Mouse (Mus musculus): ENCODE results near the gene Xylb. TPM values are rescaled to one million over a fixed set of nuclear protein-coding genes. Genes with fewer than 3 reads are reported as not detected.

Xylb gene
- polyA plus RNA-seq, 1 experiment: 449 TPM

DNA sequence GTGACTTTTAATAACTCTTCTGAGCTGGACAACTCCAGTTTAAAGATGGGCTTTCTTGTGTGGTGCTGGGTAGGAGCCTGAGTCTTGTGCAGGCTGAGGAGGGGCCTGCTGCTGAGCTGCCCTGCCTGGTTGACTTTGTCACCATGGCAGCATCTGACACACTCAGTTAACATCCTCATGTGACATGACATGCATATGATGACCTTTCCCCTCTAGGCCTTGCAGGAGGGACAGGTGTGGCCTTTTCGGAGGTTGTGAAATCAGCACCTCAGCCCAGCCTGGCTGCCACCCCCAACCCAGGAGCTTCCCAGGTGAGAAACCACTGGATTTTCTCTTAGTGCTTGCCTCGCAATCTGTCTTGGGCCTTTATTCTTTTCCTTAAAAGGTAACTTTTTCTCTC is 33.0 kb downstream of the Xylb start:
- DNase-seq: no peak
- peaks cover 3% of the 10 kb centered on the region; the same call in 1 of the 2 replicates for H3K36me3 ChIP-seq (ENCODE audit: control insufficient read depth, insufficient read depth, low read length)
- H3K4me1 ChIP-seq (ENCODE audit: control insufficient read depth, insufficient read depth, low read length): no peaks in the 10 kb centered on the region
- no peak overlapping the region for H3K27ac ChIP-seq (ENCODE audit: insufficient read depth, low read depth, low read length)
- TF ChIP-seq POLR2A (IDR thresholded peaks at IDR 0.05; ENCODE audit: low read depth, low read length) (no peak), CTCF (conservative IDR thresholded peaks at IDR 0.05; ENCODE audit: insufficient read depth, insufficient read length, low read depth, low read length) (no peak)
- H3K27me3 ChIP-seq (replicated peaks; ENCODE audit: control insufficient read depth, insufficient read depth, low read length): no peaks in the 10 kb centered on the region
- no peak overlapping the region for H3K4me3 ChIP-seq (ENCODE audit: insufficient read depth, low read depth, low read length)
- 83% methylated on average over 2 of the region's 2 CpGs for WGBS

DNA sequence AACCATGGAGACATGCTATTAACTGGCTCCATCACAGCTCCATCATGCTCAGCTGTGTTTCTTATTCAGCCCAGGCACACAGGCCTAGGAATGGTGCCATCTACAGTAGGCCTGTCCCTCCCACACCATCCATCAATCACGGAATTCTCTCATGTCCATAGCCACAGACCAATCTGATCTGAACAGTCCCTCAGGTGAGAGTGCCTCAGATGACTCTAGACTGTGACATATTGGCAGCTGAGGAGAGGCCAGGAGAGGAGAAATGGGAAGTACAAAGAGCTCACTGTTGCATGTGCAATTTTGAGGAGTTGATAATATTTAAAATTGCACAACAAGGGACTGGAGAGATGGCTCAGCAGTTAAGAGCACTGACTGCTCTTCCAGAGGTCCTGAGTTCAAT is 37.6 kb downstream of the Xylb start:
- 76% methylated on average over 1 of the region's 1 CpGs for WGBS
- DNase-seq: no peak
- no peak for TF ChIP-seq CTCF (conservative IDR thresholded peaks at IDR 0.05; ENCODE audit: insufficient read depth, insufficient read length, low read depth, low read length)
- no peak for TF ChIP-seq POLR2A (IDR thresholded peaks at IDR 0.05; ENCODE audit: low read depth, low read length)
- H3K4me3 ChIP-seq (ENCODE audit: insufficient read depth, low read depth, low read length): no peak overlapping the region
- no peaks in the 10 kb centered on the region for H3K27me3 ChIP-seq (replicated peaks; ENCODE audit: control insufficient read depth, insufficient read depth, low read length)
- H3K36me3 ChIP-seq (ENCODE audit: control insufficient read depth, insufficient read depth, low read length): no peaks in the 10 kb centered on the region
- H3K4me1 ChIP-seq (ENCODE audit: control insufficient read depth, insufficient read depth, low read length): no peaks in the 10 kb centered on the region
- H3K27ac ChIP-seq (ENCODE audit: insufficient read depth, low read depth, low read length): no peak overlapping the region

DNA sequence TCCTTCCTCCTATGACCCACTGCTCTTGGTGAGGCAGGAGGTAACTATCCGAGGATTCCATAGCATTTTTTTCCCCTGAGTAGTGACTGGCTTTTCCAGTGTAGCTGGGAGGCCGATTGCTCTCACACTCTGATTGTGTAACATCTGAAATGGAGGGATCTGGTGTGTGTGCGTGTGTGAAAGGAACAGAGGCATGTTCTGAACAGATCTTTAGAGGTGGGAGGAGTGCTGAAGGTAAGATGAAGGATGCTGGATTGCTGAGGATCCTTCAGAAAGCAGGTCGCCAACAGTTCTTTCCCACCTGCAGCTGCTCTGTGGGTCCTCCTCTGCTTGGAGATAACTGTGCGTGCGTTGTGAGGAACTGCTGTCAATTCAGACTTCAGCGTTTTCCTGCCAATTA is 44.2 kb downstream of the Xylb start:
- TF ChIP-seq CTCF (conservative IDR thresholded peaks at IDR 0.05; ENCODE audit: insufficient read depth, insufficient read length, low read depth, low read length) (no peak), POLR2A (IDR thresholded peaks at IDR 0.05; ENCODE audit: low read depth, low read length) (no peak)
- 0% methylated on average over 7 of the region's 7 CpGs for WGBS

DNA sequence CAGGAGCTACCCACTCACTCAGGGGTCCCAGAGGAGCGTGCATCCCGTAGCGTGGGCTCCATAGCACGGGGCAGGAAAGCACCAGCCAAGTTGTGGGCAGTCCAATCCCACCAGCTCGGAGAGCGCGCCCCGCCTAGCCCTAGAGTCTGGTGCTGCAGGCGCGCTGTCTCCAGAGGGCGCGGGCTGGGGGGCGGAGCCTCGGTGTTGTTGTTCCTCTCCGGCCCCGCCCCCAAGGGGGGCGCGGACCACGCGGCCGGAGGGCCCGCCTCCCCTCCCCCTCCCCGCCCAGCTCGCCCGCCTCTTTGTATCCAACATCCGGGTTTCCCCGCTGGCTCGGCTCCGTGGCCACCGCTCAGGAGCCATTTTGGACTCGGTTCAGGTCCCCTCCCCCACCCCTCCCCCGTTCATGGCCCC is 44.6 kb downstream of the Xylb start, which contains the start of gene Acvr2b:
Acvr2b (plus strand) TSS at position 318 of the 414 bp plus-strand sequence.
- H3K4me3 ChIP-seq (ENCODE audit: insufficient read depth, low read depth, low read length): peak within 1 kb of the TSS; percentile 93

More for the DNA sequence above, 44.2 kb downstream of the Xylb start:
- peak overlapping the region; percentile 61 for H3K4me3 ChIP-seq (ENCODE audit: insufficient read depth, low read depth, low read length)
- peaks cover 9% of the 10 kb centered on the region for H3K4me1 ChIP-seq (ENCODE audit: control insufficient read depth, insufficient read depth, low read length)
- no peaks in the 10 kb centered on the region for H3K36me3 ChIP-seq (ENCODE audit: control insufficient read depth, insufficient read depth, low read length)
- H3K27ac ChIP-seq (ENCODE audit: insufficient read depth, low read depth, low read length): peak overlapping the region; percentile 2; the same call in 1 of the 2 replicates
- H3K27me3 ChIP-seq (replicated peaks; ENCODE audit: control insufficient read depth, insufficient read depth, low read length): no peaks in the 10 kb centered on the region
- DNase-seq: no peak

DNA sequence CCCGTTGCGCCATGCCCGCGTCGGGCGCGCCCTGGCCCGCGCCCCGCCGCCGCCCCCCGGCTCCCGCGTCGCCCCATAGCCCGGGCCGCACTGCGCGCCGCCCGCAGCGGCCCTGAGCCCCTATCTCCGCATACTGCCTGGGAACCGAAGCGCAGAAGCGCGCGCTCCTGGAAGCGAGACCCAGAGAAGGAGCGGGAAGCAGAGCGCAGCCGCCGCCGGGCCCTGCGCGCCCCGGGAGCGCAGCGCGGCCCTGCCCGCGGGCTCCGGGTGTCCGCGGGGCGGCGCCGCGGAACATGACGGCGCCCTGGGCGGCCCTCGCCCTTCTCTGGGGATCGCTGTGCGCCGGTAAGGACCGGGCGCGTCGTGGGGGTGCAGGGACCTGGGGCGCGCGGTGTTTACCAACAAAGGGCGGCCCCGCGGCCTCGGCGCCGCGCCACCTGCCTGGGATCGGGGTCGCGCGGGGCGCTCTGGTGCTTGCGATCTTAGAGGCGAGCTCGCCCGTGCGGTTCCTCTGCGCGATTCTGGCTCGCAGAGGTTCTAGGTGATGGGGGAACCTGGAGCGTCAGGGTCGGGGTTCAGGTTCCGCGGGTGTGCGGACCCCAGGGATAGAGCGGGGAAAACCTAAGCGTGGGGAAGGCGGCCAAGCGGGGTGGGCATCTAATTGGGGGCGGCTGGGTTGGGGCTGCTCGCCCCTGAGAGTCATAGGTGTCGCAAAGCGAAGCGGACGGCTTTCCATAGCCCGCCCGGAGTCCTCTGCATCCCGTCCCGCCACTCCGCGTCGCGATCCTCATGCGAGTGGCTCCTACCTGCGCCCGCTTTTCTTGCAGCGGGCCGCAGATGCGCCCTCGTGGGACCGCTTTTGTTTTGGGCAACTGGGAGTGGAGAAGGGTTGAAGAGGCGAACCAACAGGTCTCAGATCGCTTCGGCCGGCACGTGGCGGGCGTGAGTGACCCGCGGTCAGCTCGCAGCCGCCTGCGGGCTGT is 45.4 kb downstream of the Xylb start:
- DNase-seq: peak; percentile 54
- Histone ChIP-seq H3K4me3 (ENCODE audit: insufficient read depth, low read depth, low read length) (peak overlapping the region; percentile 93), H3K27ac (ENCODE audit: insufficient read depth, low read depth, low read length) (peak overlapping the region; percentile 94), H3K4me1 (ENCODE audit: control insufficient read depth, insufficient read depth, low read length) (peaks cover 13% of the 10 kb centered on the region), H3K27me3 (replicated peaks; ENCODE audit: control insufficient read depth, insufficient read depth, low read length) (no peaks in the 10 kb centered on the region), H3K36me3 (ENCODE audit: control insufficient read depth, insufficient read depth, low read length) (no peaks in the 10 kb centered on the region)
- TF ChIP-seq CTCF (conservative IDR thresholded peaks at IDR 0.05; ENCODE audit: insufficient read depth, insufficient read length, low read depth, low read length) (no peak), POLR2A (IDR thresholded peaks at IDR 0.05; ENCODE audit: low read depth, low read length) (no peak)
- under 1% methylated on average over 121 of the region's 127 CpGs for WGBS

More for the DNA sequence above, 44.6 kb downstream of the Xylb start, which contains the start of gene Acvr2b:
- WGBS: 2% methylated on average over 29 of the region's 32 CpGs
- Histone ChIP-seq H3K27ac (ENCODE audit: insufficient read depth, low read depth, low read length) (peak within 1 kb of the TSS; percentile 94), H3K36me3 (ENCODE audit: control insufficient read depth, insufficient read depth, low read length) (no peaks in the 10 kb centered on the region), H3K27me3 (replicated peaks; ENCODE audit: control insufficient read depth, insufficient read depth, low read length) (no peaks in the 10 kb centered on the region), H3K4me1 (ENCODE audit: control insufficient read depth, insufficient read depth, low read length) (peaks cover 9% of the 10 kb centered on the region)
- peak; percentile 98 for DNase-seq
- TF ChIP-seq POLR2A (IDR thresholded peaks at IDR 0.05; ENCODE audit: low read depth, low read length) (no peak), CTCF (conservative IDR thresholded peaks at IDR 0.05; ENCODE audit: insufficient read depth, insufficient read length, low read depth, low read length) (peak; percentile 32; the same call in 1 of the 2 replicates)

DNA sequence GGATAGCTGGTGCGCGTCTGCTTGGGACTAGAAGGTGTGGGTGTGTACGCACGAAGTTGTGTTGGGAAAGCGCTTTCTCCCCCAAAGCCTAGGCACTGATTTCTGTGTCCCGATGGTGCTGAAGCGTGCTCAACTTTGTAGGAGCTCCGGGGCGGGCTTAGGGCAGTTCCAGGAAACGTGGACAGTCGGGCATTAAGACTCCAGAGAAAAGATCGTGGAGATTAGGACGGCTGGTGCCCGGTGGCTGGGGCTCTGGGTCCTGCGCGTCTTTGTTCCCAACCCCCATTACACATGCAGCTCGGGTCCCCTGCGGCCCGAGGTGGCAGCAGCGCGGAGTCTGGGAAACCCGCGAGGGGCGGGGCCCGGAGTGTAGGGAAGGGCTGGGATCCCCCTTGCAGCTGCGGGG is 46.1 kb downstream of the Xylb start:
- H3K4me1 ChIP-seq (ENCODE audit: control insufficient read depth, insufficient read depth, low read length): peaks cover 15% of the 10 kb centered on the region

DNA sequence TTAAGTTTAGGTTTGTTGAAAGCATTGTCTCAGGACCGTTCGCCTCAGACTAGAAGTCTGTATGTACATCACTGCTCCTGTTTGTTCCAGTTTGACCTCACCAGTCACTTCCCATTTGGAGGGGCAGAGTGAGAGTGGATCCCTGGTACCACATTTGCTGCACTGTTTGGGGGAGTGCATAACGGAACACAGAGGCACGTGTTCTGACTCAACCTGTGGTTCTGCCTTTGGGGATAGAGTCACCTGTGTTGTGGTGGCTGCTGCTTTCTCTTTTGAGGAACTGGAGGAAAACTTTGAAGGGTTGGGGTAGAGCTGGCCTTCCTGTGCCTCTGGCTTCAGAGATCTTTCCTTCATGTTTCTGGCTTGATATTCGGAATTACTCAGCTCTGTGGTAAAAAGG is 46.9 kb downstream of the Xylb start:
- Histone ChIP-seq H3K27ac (ENCODE audit: insufficient read depth, low read depth, low read length) (no peak overlapping the region), H3K36me3 (ENCODE audit: control insufficient read depth, insufficient read depth, low read length) (no peaks in the 10 kb centered on the region), H3K4me1 (ENCODE audit: control insufficient read depth, insufficient read depth, low read length) (peaks cover 21% of the 10 kb centered on the region), H3K4me3 (ENCODE audit: insufficient read depth, low read depth, low read length) (no peak overlapping the region), H3K27me3 (replicated peaks; ENCODE audit: control insufficient read depth, insufficient read depth, low read length) (no peaks in the 10 kb centered on the region)
- TF ChIP-seq POLR2A (IDR thresholded peaks at IDR 0.05; ENCODE audit: low read depth, low read length) (no peak), CTCF (conservative IDR thresholded peaks at IDR 0.05; ENCODE audit: insufficient read depth, insufficient read length, low read depth, low read length) (no peak)
- no peak for DNase-seq
- 87% methylated on average over 5 of the region's 5 CpGs for WGBS

More for the DNA sequence above, 46.1 kb downstream of the Xylb start:
- Histone ChIP-seq H3K27me3 (replicated peaks; ENCODE audit: control insufficient read depth, insufficient read depth, low read length) (no peaks in the 10 kb centered on the region), H3K27ac (ENCODE audit: insufficient read depth, low read depth, low read length) (no peak overlapping the region), H3K4me3 (ENCODE audit: insufficient read depth, low read depth, low read length) (peak overlapping the region; percentile 93), H3K36me3 (ENCODE audit: control insufficient read depth, insufficient read depth, low read length) (no peaks in the 10 kb centered on the region)
- WGBS: under 1% methylated on average over 26 of the region's 26 CpGs
- DNase-seq: peak; percentile 59
- TF ChIP-seq CTCF (conservative IDR thresholded peaks at IDR 0.05; ENCODE audit: insufficient read depth, insufficient read length, low read depth, low read length) (no peak), POLR2A (IDR thresholded peaks at IDR 0.05; ENCODE audit: low read depth, low read length) (no peak)
